Mouse (Mus musculus): ENCODE measurements around the gene Smarcd1.
A peak's percentile ranks its signal among the peaks of the same experiment; 100 is the strongest.

Gene Smarcd1

GRCm38 (mm10) chr15:99701999-99702900, at the start of gene Smarcd1:
TSS of gene Smarcd1 (plus strand) at chr15:99702129.
- peak; percentile 93 to 95 for DNase-seq (ENCODE audit: low spot score in 2 of 2)

GRCm38 (mm10) chr15:99653291-99653690, 48.6 kb upstream of the Smarcd1 start:
- DNase-seq (ENCODE audit: low spot score in 2 of 2): no peak

GRCm38 (mm10) chr15:99653876-99654275, 48.1 kb upstream of the Smarcd1 start:
- DNase-seq (ENCODE audit: low spot score in 2 of 2): no peak

- DNase-seq (ENCODE audit: low spot score in 2 of 2): no peak
These were observed 46.0 kb upstream of the Smarcd1 start for GRCm38 (mm10) chr15:99655956-99656355.

- DNase-seq (ENCODE audit: low spot score in 2 of 2): no peak
These were observed 43.5 kb upstream of the Smarcd1 start for GRCm38 (mm10) chr15:99658437-99658836.

GRCm38 (mm10) chr15:99661121-99661830, 40.7 kb upstream of the Smarcd1 start:
- no peak for DNase-seq (ENCODE audit: low spot score in 2 of 2)

GRCm38 (mm10) chr15:99662371-99662770, 39.6 kb upstream of the Smarcd1 start:
- no peak for DNase-seq (ENCODE audit: low spot score in 2 of 2)

- DNase-seq (ENCODE audit: low spot score in 2 of 2): no peak
These were observed 37.8 kb upstream of the Smarcd1 start for GRCm38 (mm10) chr15:99663964-99664599.

- no peak for DNase-seq (ENCODE audit: low spot score in 2 of 2)
These were observed 37.1 kb upstream of the Smarcd1 start for GRCm38 (mm10) chr15:99664600-99665451.

- DNase-seq (ENCODE audit: low spot score in 2 of 2): no peak
These were observed 34.4 kb upstream of the Smarcd1 start for GRCm38 (mm10) chr15:99667544-99667943.

- peak; percentile 51 to 62 for DNase-seq (ENCODE audit: low spot score in 2 of 2)
These were observed 33.0 kb upstream of the Smarcd1 start for GRCm38 (mm10) chr15:99668881-99669280.

- no peak for DNase-seq (ENCODE audit: low spot score in 2 of 2)
These were observed 32.5 kb upstream of the Smarcd1 start for GRCm38 (mm10) chr15:99669392-99669791.

- DNase-seq (ENCODE audit: low spot score in 2 of 2): no peak
These were observed 31.6 kb upstream of the Smarcd1 start, which contains the start of gene Asic1 for GRCm38 (mm10) chr15:99670154-99670821. TSS of gene Asic1 (plus strand) at chr15:99670368.

- DNase-seq (ENCODE audit: low spot score in 2 of 2): no peak
These were observed 30.8 kb upstream of the Smarcd1 start for GRCm38 (mm10) chr15:99670964-99671670.

GRCm38 (mm10) chr15:99671783-99672182, 30.1 kb upstream of the Smarcd1 start:
- DNase-seq (ENCODE audit: low spot score in 2 of 2): no peak

GRCm38 (mm10) chr15:99674866-99675265, 27.1 kb upstream of the Smarcd1 start:
- DNase-seq (ENCODE audit: low spot score in 2 of 2): no peak

GRCm38 (mm10) chr15:99677089-99677488, 24.8 kb upstream of the Smarcd1 start:
- no peak for DNase-seq (ENCODE audit: low spot score in 2 of 2)

GRCm38 (mm10) chr15:99678063-99678800, 23.7 kb upstream of the Smarcd1 start:
- peak in 1 of 2 experiments; percentile 30 for DNase-seq (ENCODE audit: low spot score in 2 of 2)

- no peak for DNase-seq (ENCODE audit: low spot score in 2 of 2)
These were observed 22.9 kb upstream of the Smarcd1 start for GRCm38 (mm10) chr15:99679008-99679407.
